Mouse (Mus musculus) erythroblast, embryonic 14.5 days (primary cell): ENCODE data around the gene Gm11563. TPM values are rescaled to one million over a fixed set of nuclear protein-coding genes. Genes with fewer than 3 reads are reported as not detected.
"Not testable (repeated sequence)": the region's sequence is repeated elsewhere in the genome, so short reads cannot be mapped to it uniquely, and the experiment has no call there.

Source experiments
- H3K27me3 ChIP-seq: 2 replicates; pipeline ENCODE4 v1.6.1; 2012; ENCODE audit warnings: inconsistent platforms; ENCODE audit not compliant: control insufficient read depth
- H3K36me3 ChIP-seq: 2 replicates; pipeline ENCODE4 v1.6.1; 2012; ENCODE audit warnings: mild to moderate bottlenecking, inconsistent platforms; ENCODE audit not compliant: control insufficient read depth
- H3K4me1 ChIP-seq: 2 replicates; pipeline ENCODE4 v1.6.1; 2012; ENCODE audit warnings: inconsistent platforms; ENCODE audit not compliant: control insufficient read depth
- H3K4me3 ChIP-seq: replicated peaks from 2 replicates; pipeline ENCODE3; 2012; ENCODE audit warnings: moderate library complexity, mild to moderate bottlenecking, inconsistent platforms
- H3K9me3 ChIP-seq: 2 replicates; pipeline ENCODE4 v1.6.1; 2012; ENCODE audit warnings: low read length, inconsistent platforms, mixed read lengths; ENCODE audit not compliant: control insufficient read depth
- GATA1 ChIP-seq: IDR thresholded peaks from 2 replicates; pipeline ENCODE4 v1.6.1; 2012; ENCODE audit warnings: low read length, inconsistent platforms, mixed read lengths
- TAL1 ChIP-seq: IDR thresholded peaks from 3 replicates; pipeline ENCODE4 v1.6.1; 2012; ENCODE audit warnings: low read length, inconsistent platforms, mixed read lengths
- polyA plus RNA-seq: library from polyadenylated mRNA; stranded (reverse); fragments of >175 nt; gene quantifications from 2 replicates; pipeline ENCODE4 v1.2.3, GENCODE M21; 2012

The Gm11563 gene
- polyA plus RNA-seq, 1 experiment: not detected

- Histone ChIP-seq H3K9me3 (no peaks in the 10 kb centered on the region), H3K4me1 (no peaks in the 10 kb centered on the region), H3K27me3 (no peaks in the 10 kb centered on the region), H3K4me3 (no peak within 1 kb of the TSS), H3K36me3 (no peaks in the 10 kb centered on the region)
- TF ChIP-seq TAL1 (no peak), GATA1 (no peak)
Measured at GRCm38 (mm10) chr11:99614796-99615363, 43.9 kb downstream of the Gm11563 start, which contains the start of gene Krtap2-4. Gene Krtap2-4 (minus strand): TSS chr11:99614846.

GRCm38 (mm10) chr11:99610089-99610488 lies 48.7 kb downstream of the Gm11563 start, which contains the start of gene Gm11937:
Gene Gm11937 (minus strand): TSS chr11:99610189.
- H3K4me3 ChIP-seq, H3K4me1 ChIP-seq, H3K27me3 ChIP-seq, H3K9me3 ChIP-seq, H3K36me3 ChIP-seq: not testable (repeated sequence)

- no peaks in the 10 kb centered on the region for H3K27me3 ChIP-seq
- no peaks in the 10 kb centered on the region for H3K9me3 ChIP-seq
- H3K4me3 ChIP-seq: no peak overlapping the region
- H3K4me1 ChIP-seq: no peaks in the 10 kb centered on the region
- TF ChIP-seq GATA1 (no peak), TAL1 (no peak)
- H3K36me3 ChIP-seq: no peaks in the 10 kb centered on the region
Measured at GRCm38 (mm10) chr11:99609126-99609525, 49.6 kb downstream of the Gm11563 start.

Other genes starting within 250 kb of the Gm11563 start
- gene Krt12, start 236.7 kb downstream of the Gm11563 start, polyA plus RNA-seq: not detected in 2 replicates
- not detected in 2 replicates for gene Krt20, start 220.8 kb downstream of the Gm11563 start, polyA plus RNA-seq
- not detected in 2 replicates for gene Krt23, start 165.8 kb downstream of the Gm11563 start, polyA plus RNA-seq
- gene Krt39, start 137.6 kb downstream of the Gm11563 start, polyA plus RNA-seq: not detected in 2 replicates
- gene Krt40, start 115.8 kb downstream of the Gm11563 start, polyA plus RNA-seq: not detected in 2 replicates
- not detected in 2 replicates for gene Krtap3-3, start 108.1 kb downstream of the Gm11563 start, polyA plus RNA-seq
- gene Krtap3-2, start 102.1 kb downstream of the Gm11563 start, polyA plus RNA-seq: not detected in 2 replicates
- gene Gm11939, start 99.5 kb downstream of the Gm11563 start, polyA plus RNA-seq: not detected in 2 replicates
- gene Krtap3-1, start 92.3 kb downstream of the Gm11563 start, polyA plus RNA-seq: not detected in 2 replicates
- gene Krtap1-5, start 77.9 kb downstream of the Gm11563 start, polyA plus RNA-seq: not detected in 2 replicates
- not detected in 2 replicates for gene Krtap1-4, start 75.3 kb downstream of the Gm11563 start, polyA plus RNA-seq
- gene Krtap1-3, start 67.6 kb downstream of the Gm11563 start, polyA plus RNA-seq: not detected in 2 replicates
- gene Krtap9-3, start 60.9 kb downstream of the Gm11563 start, polyA plus RNA-seq: not detected in 2 replicates
- not detected in 2 replicates for gene Gm11938, start 55.7 kb downstream of the Gm11563 start, polyA plus RNA-seq
- gene Gm11937, start 48.8 kb downstream of the Gm11563 start, polyA plus RNA-seq: not detected in 2 replicates
- not detected in 2 replicates for gene Krtap2-4, start 44.1 kb downstream of the Gm11563 start, polyA plus RNA-seq
- gene Gm11562, start 38.5 kb downstream of the Gm11563 start, polyA plus RNA-seq: not detected in 2 replicates
- not detected in 2 replicates for gene Krtap4-1, start 30.7 kb downstream of the Gm11563 start, polyA plus RNA-seq
- not detected in 2 replicates for gene Krtap4-2, start 23.9 kb downstream of the Gm11563 start, polyA plus RNA-seq
- not detected in 2 replicates for gene Krtap4-7, start 14.9 kb downstream of the Gm11563 start, polyA plus RNA-seq
- not detected in 2 replicates for gene Gm11555, start 8.7 kb downstream of the Gm11563 start, polyA plus RNA-seq
- not detected in 2 replicates for gene Krtap4-6, start 7.0 kb upstream of the Gm11563 start, polyA plus RNA-seq
- not detected in 2 replicates for gene Gm14190, start 31.8 kb upstream of the Gm11563 start, polyA plus RNA-seq
- not detected in 2 replicates for gene Gm14180, start 75.3 kb upstream of the Gm11563 start, polyA plus RNA-seq
- not detected in 2 replicates for gene Gm11595, start 114.0 kb upstream of the Gm11563 start, polyA plus RNA-seq
- not detected in 2 replicates for gene Krtap4-8, start 121.7 kb upstream of the Gm11563 start, polyA plus RNA-seq
- gene Krtap4-9, start 126.2 kb upstream of the Gm11563 start, polyA plus RNA-seq: not detected in 2 replicates
- gene Gm11596, start 134.5 kb upstream of the Gm11563 start, polyA plus RNA-seq: not detected in 2 replicates
- gene Gm11569, start 140.0 kb upstream of the Gm11563 start, polyA plus RNA-seq: not detected in 2 replicates
- not detected in 2 replicates for gene Gm11554, start 145.5 kb upstream of the Gm11563 start, polyA plus RNA-seq
- not detected in 2 replicates for gene Krtap4-13, start 150.9 kb upstream of the Gm11563 start, polyA plus RNA-seq
- not detected in 2 replicates for gene Gm11564, start 156.7 kb upstream of the Gm11563 start, polyA plus RNA-seq
- not detected in 2 replicates for gene 2300003K06Rik, start 179.1 kb upstream of the Gm11563 start, polyA plus RNA-seq
- gene Krtap4-16, start 192.6 kb upstream of the Gm11563 start, polyA plus RNA-seq: not detected in 2 replicates
- gene Gm11568, start 199.0 kb upstream of the Gm11563 start, polyA plus RNA-seq: 0.04 TPM in 1 of 2 replicates, not detected in the other
- not detected in 2 replicates for gene Gm11559, start 205.5 kb upstream of the Gm11563 start, polyA plus RNA-seq
- gene Krtap9-1, start 214.4 kb upstream of the Gm11563 start, polyA plus RNA-seq: not detected in 2 replicates
- not detected in 2 replicates for gene Gm11567, start 220.2 kb upstream of the Gm11563 start, polyA plus RNA-seq
- gene Krtap31-1, start 249.0 kb upstream of the Gm11563 start, polyA plus RNA-seq: not detected in 2 replicates